In genomic region chr6:54566546-54566919, GRCm38 (mm10) we compare ENCODE assay signal across 8 mouse cellular contexts. TPM values are rescaled to one million over a fixed set of nuclear protein-coding genes. Genes with fewer than 3 reads are reported as not detected.
A peak's percentile ranks its signal among the peaks of the same experiment; 100 is the strongest.
DNase-seq lines count a peak whose midpoint lies in the region; ATAC-seq lines count a peak whose summit lies in the region.

No protein-coding gene starts in this region.

- H3K4me1 ChIP-seq in heart, embryonic 15.5 days (replicated peaks) = peaks cover 14% of the 10 kb centered on the region
- no peaks in the 10 kb centered on the region; the same call in 1 of the 2 replicates for H3K4me1 ChIP-seq in brown adipose tissue, adult 24 weeks (ENCODE audit: control insufficient read depth, insufficient read depth, insufficient read length, low read length)
- H3K4me1 ChIP-seq in hindbrain, embryonic 14.5 days (replicated peaks; ENCODE audit: control insufficient read depth, insufficient read depth, low read length) = peaks cover 51% of the 10 kb centered on the region
- peaks cover 76% of the 10 kb centered on the region for H3K4me1 ChIP-seq in midbrain, embryonic 13.5 days (replicated peaks)

- peak overlapping the region; percentile 55 for H3K9ac ChIP-seq in heart, embryonic 15.5 days
- peak overlapping the region; percentile 80 for H3K9ac ChIP-seq in hindbrain, embryonic 14.5 days
- H3K9ac ChIP-seq in midbrain, embryonic 13.5 days (replicated peaks) = peak overlapping the region; percentile 84

- WGBS in heart, embryonic 15.5 days = 12% methylated on average over 6 of the region's 6 CpGs
- 2% methylated on average over 6 of the region's 6 CpGs for WGBS in hindbrain, embryonic 14.5 days
- 8% methylated on average over 6 of the region's 6 CpGs for WGBS in midbrain, embryonic 13.5 days

- no peaks in the 10 kb centered on the region for H3K9me3 ChIP-seq in heart, embryonic 15.5 days (replicated peaks)
- H3K9me3 ChIP-seq in hindbrain, embryonic 14.5 days (ENCODE audit: control insufficient read depth, low read length) = no peaks in the 10 kb centered on the region
- H3K9me3 ChIP-seq in midbrain, embryonic 13.5 days = no peaks in the 10 kb centered on the region

- peak overlapping the region; percentile 68 for H3K4me3 ChIP-seq in heart, embryonic 15.5 days
- H3K4me3 ChIP-seq in brown adipose tissue, adult 24 weeks (ENCODE audit: insufficient read depth, low read depth, low read length) = peak overlapping the region; percentile 59
- peak overlapping the region; percentile 62 for H3K4me3 ChIP-seq in hindbrain, embryonic 14.5 days (replicated peaks; ENCODE audit: low read length)
- H3K4me3 ChIP-seq in midbrain, embryonic 13.5 days (replicated peaks) = peak overlapping the region; percentile 61

- 0 out of 2 replicates have a peak, but pooled peaks cover 7% of the 10 kb centered on the region for H3K27me3 ChIP-seq in heart, embryonic 15.5 days
- H3K27me3 ChIP-seq in hindbrain, embryonic 14.5 days (ENCODE audit: control insufficient read depth, insufficient read depth, low read length) = no peaks in the 10 kb centered on the region
- H3K27me3 ChIP-seq in midbrain, embryonic 13.5 days = no peaks in the 10 kb centered on the region

- no peaks in the 10 kb centered on the region for H3K36me3 ChIP-seq in heart, embryonic 15.5 days
- H3K36me3 ChIP-seq in hindbrain, embryonic 14.5 days (replicated peaks; ENCODE audit: control insufficient read depth, insufficient read depth) = no peaks in the 10 kb centered on the region
- H3K36me3 ChIP-seq in midbrain, embryonic 13.5 days = no peaks in the 10 kb centered on the region

- H3K4me2 ChIP-seq in heart, embryonic 15.5 days = peak overlapping the region; percentile 99
- peak overlapping the region; percentile 65 for H3K4me2 ChIP-seq in hindbrain, embryonic 14.5 days (replicated peaks)
- H3K4me2 ChIP-seq in midbrain, embryonic 13.5 days (replicated peaks) = peak overlapping the region; percentile 67

- no peak for ATAC-seq in heart, embryonic 15.5 days (replicated peaks; ENCODE audit: insufficient number of reproducible peaks, insufficient read depth, low FRiP score, low read depth)
- peak; percentile 3; the same call in 1 of the 2 replicates for ATAC-seq in hindbrain, embryonic 14.5 days (ENCODE audit: low FRiP score)
- ATAC-seq in midbrain, embryonic 13.5 days = no peak; the same call in 1 of the 2 replicates
- no peak for ATAC-seq in monocyte, adult 5-6 weeks (replicated peaks; ENCODE audit: insufficient number of reproducible peaks, low FRiP score, low TSS enrichment, poor library complexity, severe bottlenecking)

- no peak for DNase-seq in heart, adult 18-20 months
- peak; percentile 57 for DNase-seq in hindbrain, embryonic 14.5 days (ENCODE audit: low spot score)
- DNase-seq in thymus, postnatal 0 days (ENCODE audit: low spot score) = no peak
- DNase-seq in kidney, adult 18-20 months = no peak

- no peak overlapping the region for H3K27ac ChIP-seq in heart, embryonic 15.5 days
- H3K27ac ChIP-seq in brown adipose tissue, adult 24 weeks (replicated peaks; ENCODE audit: low read depth, low read length) = no peak overlapping the region
- peak overlapping the region; percentile 92 for H3K27ac ChIP-seq in hindbrain, embryonic 14.5 days
- peak overlapping the region; percentile 96 for H3K27ac ChIP-seq in midbrain, embryonic 13.5 days

RNA-seq across cellular contexts. Expression of gene Scrn1, which starts 0.2 kb away (rescaled TPM):
- 7.1 and 7.6 TPM in 2 replicates for polyA plus RNA-seq in heart, embryonic 15.5 days (2015; fragmentation: Nextera tagmentation; extraction: Ambion mirVana)
- total RNA-seq in heart, adult 18-20 months (2021) = 1 to 10 TPM; 5.0 to 5.9 TPM
- 0.71 and 1.4 TPM in 2 replicates for polyA plus RNA-seq in brown adipose tissue, adult 24 weeks (2012; ENCODE audit: insufficient read depth, insufficient read length, missing spikeins)
- 103 and 105 TPM in 2 replicates for polyA plus RNA-seq in hindbrain, embryonic 14.5 days (2014; fragmentation: Nextera tagmentation; extraction: Ambion mirVana)
- polyA plus RNA-seq in midbrain, embryonic 13.5 days (2015; fragmentation: Nextera tagmentation; extraction: Ambion mirVana) = 91.2 and 96.6 TPM in 2 replicates
- 0.94 and 0.98 TPM in 2 replicates for polyA plus RNA-seq in thymus, postnatal 0 days (2015; fragmentation: Nextera tagmentation; extraction: Ambion mirVana)
- not detected in 3 replicates for total RNA-seq in monocyte, adult 5-6 weeks (2017)

RNA-seq across cellular contexts. Expression of gene Plekha8, which starts 28.4 kb away (rescaled TPM):
- polyA plus RNA-seq in heart, embryonic 15.5 days (2015; fragmentation: Nextera tagmentation; extraction: Ambion mirVana) = 4.9 and 5.1 TPM in 2 replicates
- 1 to 10 TPM; 9.1 to 9.9 TPM for total RNA-seq in heart, adult 18-20 months (2021)
- polyA plus RNA-seq in brown adipose tissue, adult 24 weeks (2012; ENCODE audit: insufficient read depth, insufficient read length, missing spikeins) = 6.5 and 8.2 TPM in 2 replicates
- 13.0 and 14.0 TPM in 2 replicates for polyA plus RNA-seq in hindbrain, embryonic 14.5 days (2014; fragmentation: Nextera tagmentation; extraction: Ambion mirVana)
- polyA plus RNA-seq in midbrain, embryonic 13.5 days (2015; fragmentation: Nextera tagmentation; extraction: Ambion mirVana) = 11.8 and 12.2 TPM in 2 replicates
- 1.7 TPM in 2 replicates for polyA plus RNA-seq in thymus, postnatal 0 days (2015; fragmentation: Nextera tagmentation; extraction: Ambion mirVana)
- total RNA-seq in monocyte, adult 5-6 weeks (2017) = 1.5 to 2.2 TPM (median 2.0 TPM) in 3 replicates

RNA-seq across cellular contexts. Expression of gene Fkbp14, which starts 30.6 kb away (rescaled TPM):
- 22.2 and 26.4 TPM in 2 replicates for polyA plus RNA-seq in heart, embryonic 15.5 days (2015; fragmentation: Nextera tagmentation; extraction: Ambion mirVana)
- total RNA-seq in heart, adult 18-20 months (2021) = 10 to 100 TPM in 1 of 2 experiments, 1 to 10 TPM in 1; 8.9 to 11.6 TPM
- 5.7 and 7.4 TPM in 2 replicates for polyA plus RNA-seq in brown adipose tissue, adult 24 weeks (2012; ENCODE audit: insufficient read depth, insufficient read length, missing spikeins)
- 11.7 and 13.1 TPM in 2 replicates for polyA plus RNA-seq in hindbrain, embryonic 14.5 days (2014; fragmentation: Nextera tagmentation; extraction: Ambion mirVana)
- polyA plus RNA-seq in midbrain, embryonic 13.5 days (2015; fragmentation: Nextera tagmentation; extraction: Ambion mirVana) = 7.9 and 8.2 TPM in 2 replicates
- 2.7 and 3.7 TPM in 2 replicates for polyA plus RNA-seq in thymus, postnatal 0 days (2015; fragmentation: Nextera tagmentation; extraction: Ambion mirVana)
- total RNA-seq in monocyte, adult 5-6 weeks (2017) = 0.58 TPM in 1 of 3 replicates, not detected in the others

Comparison
In these comparisons a context has a peak if more than half of its experiments do, and no peak if none do; other contexts are left out.
1. H3K27ac ChIP-seq: peak in hindbrain, embryonic 14.5 days (single experiment) and midbrain, embryonic 13.5 days (single experiment); none in heart, embryonic 15.5 days (single experiment) and brown adipose tissue, adult 24 weeks (single experiment).
2. RNA of gene Scrn1, which starts 0.2 kb away (polyA plus RNA-seq): 103 to 105 TPM in hindbrain, embryonic 14.5 days and 91.2 to 96.6 TPM in midbrain, embryonic 13.5 days; 7.1 to 7.6 TPM in heart, embryonic 15.5 days, 0.71 to 1.4 TPM in brown adipose tissue, adult 24 weeks and 0.94 to 0.98 TPM in thymus, postnatal 0 days; every median in the first group is over 10 times any median in the second.
3. Peak in every context shown above with its lines, with median percentiles within 50 percentile points of each other: H3K4me2 ChIP-seq, H3K4me3 ChIP-seq and H3K9ac ChIP-seq.